Mouse (Mus musculus) limb, embryonic 11.5 days (tissue): ENCODE results near the gene Fam89a. TPM values are rescaled to one million over a fixed set of nuclear protein-coding genes. Genes with fewer than 3 reads are reported as not detected.

ENCODE experiments used
- ATAC-seq: fragments of 200-750 bp; cut with Nextera tagmentation; 2 replicates; pipeline ENCODE4 v1.8.0; 2017; ENCODE audit warnings: low read depth; ENCODE audit not compliant: insufficient number of reproducible peaks, low FRiP score, low TSS enrichment
- DNase-seq: peaks from one replicate; pipeline ENCODE4 v3.0.0-alpha.2; 2015; ENCODE audit warnings: low spot score
- H3K27ac ChIP-seq: fragments of 300-500 bp; sonication (generic); replicated peaks from 2 replicates; pipeline ENCODE4 v1.5.1; 2014; ENCODE audit warnings: low read depth, mild to moderate bottlenecking, low read length
- H3K27me3 ChIP-seq: fragments of 300-500 bp; sonication (generic); 2 replicates; pipeline ENCODE4 v1.6.1; 2014; ENCODE audit warnings: mild to moderate bottlenecking, low read length, mixed read lengths; ENCODE audit not compliant: control insufficient read depth, insufficient read depth
- H3K36me3 ChIP-seq: fragments of 300-500 bp; sonication (generic); 2 replicates; pipeline ENCODE4 v1.6.1; 2014; ENCODE audit warnings: mild to moderate bottlenecking, low read length, moderate library complexity, mixed read lengths; ENCODE audit not compliant: control insufficient read depth, insufficient read depth
- H3K4me1 ChIP-seq: fragments of 300-500 bp; sonication (generic); 2 replicates; pipeline ENCODE4 v1.6.1; 2014; ENCODE audit warnings: low read length, mixed read lengths; ENCODE audit not compliant: control insufficient read depth, insufficient read depth
- H3K4me2 ChIP-seq: fragments of 300-500 bp; sonication (generic); 2 replicates; pipeline ENCODE4 v1.6.1; 2014; ENCODE audit warnings: low read depth, mild to moderate bottlenecking, moderate library complexity; ENCODE audit not compliant: severe bottlenecking
- H3K4me3 ChIP-seq: fragments of 300-500 bp; sonication (generic); 2 replicates; pipeline ENCODE4 v1.5.1; 2014; ENCODE audit warnings: low read depth, low read length
- H3K9ac ChIP-seq: fragments of 300-500 bp; sonication (generic); 2 replicates; pipeline ENCODE4 v1.6.1; 2014; ENCODE audit warnings: mild to moderate bottlenecking, low read length
- H3K9me3 ChIP-seq: fragments of 300-500 bp; sonication (generic); 2 replicates; pipeline ENCODE4 v1.6.1; 2016; ENCODE audit warnings: low read length; ENCODE audit not compliant: control insufficient read depth
- WGBS: fragments of 180-500 bp; shearing (Covaris S2); extraction: QIAGEN DNeasy Blood & Tissue Kit; methylation state at CpG from one replicate; pipeline ENCODE4 v1.1.7; 2014; 5-methylcytosine and 5-hydroxymethylcytosine counted together
- polyA plus RNA-seq: library from polyadenylated mRNA; unstranded; fragments of >200 nt; fragmentation: Nextera tagmentation; extraction: Ambion mirVana; gene quantifications from 2 replicates; pipeline ENCODE4 v1.2.1, GENCODE M21; 2014

Fam89a gene
- polyA plus RNA-seq, 1 experiment from 2014 or later: 3.7 TPM

DNA sequence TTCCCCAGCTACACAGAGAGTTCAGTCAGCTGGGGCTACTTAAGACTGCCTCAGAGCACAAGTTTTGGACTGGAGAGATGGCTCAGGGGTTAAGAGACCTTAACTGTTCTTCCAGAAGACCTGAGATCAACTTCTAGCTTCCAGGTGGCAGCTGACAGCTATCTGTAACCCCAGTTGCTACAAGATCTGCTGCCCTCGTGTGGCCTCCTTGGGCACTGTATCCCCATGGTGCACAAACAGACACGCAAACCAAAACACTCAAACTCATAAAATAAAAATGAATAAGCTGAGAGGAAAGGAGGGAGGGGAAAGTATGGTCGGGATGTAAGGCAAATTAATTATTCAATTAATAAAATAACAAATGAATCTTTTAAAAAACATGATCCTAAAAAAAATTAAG is 6.9 kb upstream of the Fam89a start:
- 31% methylated on average over 3 of the region's 3 CpGs for WGBS
- H3K27ac ChIP-seq: no peak overlapping the region
- ATAC-seq: no peak
- no peak overlapping the region for H3K4me2 ChIP-seq
- H3K27me3 ChIP-seq: no peaks in the 10 kb centered on the region
- no peak overlapping the region for H3K4me3 ChIP-seq
- no peak overlapping the region for H3K9ac ChIP-seq
- H3K9me3 ChIP-seq: no peaks in the 10 kb centered on the region
- no peaks in the 10 kb centered on the region for H3K36me3 ChIP-seq
- DNase-seq: peak; percentile 43
- H3K4me1 ChIP-seq: no peaks in the 10 kb centered on the region

DNA sequence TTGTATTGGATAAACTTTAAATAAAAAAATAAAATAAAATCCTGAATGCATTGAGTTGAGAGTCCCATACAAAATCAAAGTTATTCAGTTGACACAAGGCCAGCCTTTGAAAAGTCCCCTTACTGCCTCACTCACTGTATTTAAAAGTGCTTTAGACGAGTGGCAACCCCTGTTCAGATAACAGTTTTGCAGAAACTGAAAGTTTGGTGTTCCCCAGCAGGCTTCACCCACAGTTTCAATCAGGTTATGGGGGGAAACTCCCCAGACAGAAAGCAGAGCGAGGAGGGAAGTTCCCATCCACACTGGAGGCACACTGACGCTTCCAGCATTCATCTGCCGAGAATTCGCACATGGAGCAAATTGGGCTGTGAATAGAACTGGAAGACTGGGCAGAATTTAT is 5.0 kb upstream of the Fam89a start:
- Histone ChIP-seq H3K4me2 (no peak overlapping the region), H3K4me3 (no peak overlapping the region), H3K27me3 (peaks cover 13% of the 10 kb centered on the region), H3K27ac (no peak overlapping the region), H3K9me3 (no peaks in the 10 kb centered on the region), H3K36me3 (no peaks in the 10 kb centered on the region), H3K4me1 (0 out of 2 replicates have a peak, but pooled peaks cover 3% of the 10 kb centered on the region), H3K9ac (no peak overlapping the region)
- ATAC-seq: no peak
- DNase-seq: no peak
- 72% methylated on average over 5 of the region's 5 CpGs for WGBS

DNA sequence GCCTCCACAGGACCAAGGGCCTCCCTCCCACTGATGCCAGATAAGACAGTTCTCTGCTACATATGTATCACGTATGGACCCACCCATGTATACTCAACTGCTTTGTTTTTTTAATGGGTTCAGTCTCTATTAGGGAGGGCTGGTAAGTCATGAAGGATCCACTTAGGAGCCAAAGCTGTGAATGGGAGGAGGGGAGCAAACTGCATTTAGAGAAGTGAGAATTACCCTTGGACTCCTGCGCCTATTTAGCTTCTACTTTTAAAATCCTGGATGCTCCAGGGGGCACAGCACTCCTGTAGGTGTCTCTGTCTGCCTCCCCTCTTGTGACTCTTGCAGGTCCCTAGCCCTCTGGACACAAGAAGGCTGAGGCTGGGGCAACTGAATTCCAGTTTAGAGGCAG is 4.5 kb upstream of the Fam89a start:
- DNase-seq (no peak), ATAC-seq (no peak)
- Histone ChIP-seq H3K4me3 (no peak overlapping the region), H3K9ac (no peak overlapping the region), H3K36me3 (no peaks in the 10 kb centered on the region), H3K27ac (no peak overlapping the region), H3K27me3 (peaks cover 17% of the 10 kb centered on the region), H3K4me2 (no peak overlapping the region), H3K9me3 (no peaks in the 10 kb centered on the region), H3K4me1 (0 out of 2 replicates have a peak, but pooled peaks cover 3% of the 10 kb centered on the region)
- 74% methylated on average over 2 of the region's 2 CpGs for WGBS

DNA sequence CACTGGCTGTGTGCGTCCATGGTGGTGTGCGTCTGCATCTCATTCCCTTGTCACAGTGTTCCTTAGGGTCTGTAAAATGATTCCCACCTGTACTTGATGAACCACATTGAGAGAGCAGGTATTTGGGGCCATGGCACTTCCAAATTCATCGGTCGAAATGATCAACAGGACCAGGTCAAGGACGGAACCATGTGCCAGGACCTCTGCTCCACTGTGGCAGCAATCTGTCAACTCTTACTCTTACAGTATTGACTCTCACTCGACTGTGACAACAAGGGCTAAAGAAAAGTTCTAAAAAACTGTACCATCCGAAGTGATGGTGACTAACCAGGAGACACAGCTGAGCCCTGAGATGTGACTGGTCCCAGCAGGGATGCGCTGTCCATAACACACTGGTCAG is 3.8 kb upstream of the Fam89a start:
- peaks cover 23% of the 10 kb centered on the region for H3K27me3 ChIP-seq
- H3K4me2 ChIP-seq: no peak overlapping the region
- no peaks in the 10 kb centered on the region for H3K9me3 ChIP-seq
- no peak overlapping the region for H3K4me3 ChIP-seq
- no peak for DNase-seq
- no peak overlapping the region for H3K9ac ChIP-seq
- WGBS: 86% methylated on average over 8 of the region's 8 CpGs
- 0 out of 2 replicates have a peak, but pooled peaks cover 3% of the 10 kb centered on the region for H3K4me1 ChIP-seq
- H3K36me3 ChIP-seq: no peaks in the 10 kb centered on the region
- H3K27ac ChIP-seq: no peak overlapping the region
- no peak for ATAC-seq

DNA sequence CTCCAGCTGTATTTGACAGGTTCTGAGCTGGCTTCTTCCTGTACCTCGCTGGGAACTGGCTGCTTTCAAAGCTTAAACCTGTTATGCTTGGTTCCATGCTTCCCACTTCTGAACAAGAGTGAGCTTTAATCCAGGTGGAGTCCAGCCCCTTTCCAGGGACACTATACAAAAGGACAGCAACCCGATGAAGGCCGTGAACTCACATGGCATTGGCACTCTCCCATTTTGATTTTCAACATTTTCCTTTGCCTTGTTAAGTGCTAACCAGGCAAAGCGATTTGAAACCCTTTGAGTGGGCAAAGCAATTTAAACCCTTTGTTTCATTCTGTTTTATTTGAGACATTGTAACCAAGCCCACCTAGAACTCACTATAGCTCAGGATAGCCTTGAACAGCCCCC is 3.2 kb upstream of the Fam89a start:
- Histone ChIP-seq H3K9me3 (no peaks in the 10 kb centered on the region), H3K4me2 (no peak overlapping the region), H3K27ac (no peak overlapping the region), H3K36me3 (no peaks in the 10 kb centered on the region), H3K27me3 (peaks cover 29% of the 10 kb centered on the region), H3K4me1 (0 out of 2 replicates have a peak, but pooled peaks cover 3% of the 10 kb centered on the region), H3K9ac (no peak overlapping the region), H3K4me3 (no peak overlapping the region)
- no peak for ATAC-seq
- WGBS: 54% methylated on average over 4 of the region's 4 CpGs
- DNase-seq: no peak

DNA sequence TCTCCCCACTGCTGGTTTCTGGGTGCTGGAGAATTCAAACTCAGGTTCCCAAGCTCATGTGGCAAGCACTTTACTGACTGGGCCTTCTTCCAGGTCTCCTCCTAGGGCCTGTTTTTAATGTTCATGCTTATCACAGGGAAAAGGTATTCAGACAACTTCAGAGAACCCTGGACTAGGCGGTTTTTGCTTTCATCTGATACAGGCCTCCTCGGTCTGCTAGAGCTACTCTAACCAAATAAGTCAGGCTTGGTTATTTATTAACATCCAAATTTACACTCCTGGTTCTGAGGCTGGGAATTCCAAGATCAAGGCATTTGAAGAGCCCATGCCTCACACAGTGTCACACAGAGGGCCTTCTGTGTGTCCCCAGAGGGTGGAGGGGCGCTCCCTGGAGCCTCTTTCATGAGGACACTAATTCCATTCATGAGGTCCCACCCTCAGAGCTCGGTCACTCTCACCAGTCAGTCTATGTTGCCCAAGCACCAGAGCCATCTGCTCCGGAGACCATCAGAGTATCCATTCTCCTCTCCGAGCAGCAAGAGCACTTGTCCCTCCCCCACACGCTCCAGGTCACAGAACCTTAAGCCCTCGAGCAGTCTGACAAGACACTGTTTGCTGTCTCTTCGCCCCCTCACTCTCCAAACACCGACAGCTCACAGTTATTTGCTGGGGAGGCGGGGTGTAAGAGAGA is 2.6 kb upstream of the Fam89a start:
- 22% methylated on average over 11 of the region's 11 CpGs for WGBS
- Histone ChIP-seq H3K36me3 (no peaks in the 10 kb centered on the region), H3K27me3 (peaks cover 31% of the 10 kb centered on the region), H3K4me1 (0 out of 2 replicates have a peak, but pooled peaks cover 3% of the 10 kb centered on the region), H3K4me2 (no peak overlapping the region), H3K9ac (no peak overlapping the region), H3K27ac (no peak overlapping the region), H3K4me3 (no peak overlapping the region), H3K9me3 (no peaks in the 10 kb centered on the region)
- no peak for DNase-seq
- no peak for ATAC-seq

DNA sequence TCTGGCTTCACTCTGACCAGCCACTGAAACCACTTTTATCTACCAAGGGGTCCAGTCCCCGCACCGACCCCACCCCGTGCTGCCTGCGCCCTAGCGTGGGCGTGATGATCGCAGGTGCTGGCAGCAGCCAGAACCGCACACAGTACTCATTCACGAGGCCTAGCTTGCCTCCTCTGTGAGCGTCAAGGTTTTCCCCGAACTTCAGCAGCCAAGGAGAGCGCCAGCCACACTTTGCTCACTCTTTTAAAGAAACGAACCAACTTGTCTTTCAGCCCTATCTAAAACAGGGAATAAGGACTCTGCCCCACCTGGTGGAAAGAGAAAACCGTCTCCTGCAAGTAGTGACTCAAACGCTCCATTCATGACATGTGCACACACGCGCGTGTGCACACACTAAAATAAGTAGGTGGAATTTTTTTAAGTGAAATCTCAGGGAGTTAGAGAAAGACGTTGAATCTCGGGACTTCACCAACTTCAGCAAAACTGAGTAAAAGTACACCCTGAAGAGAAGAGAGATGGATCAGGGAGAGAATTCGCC is 762 bp upstream of the Fam89a start:
- H3K27ac ChIP-seq: no peak overlapping the region
- no peak for ATAC-seq
- WGBS: 29% methylated on average over 21 of the region's 21 CpGs
- DNase-seq: no peak
- peaks cover 31% of the 10 kb centered on the region for H3K27me3 ChIP-seq
- no peak overlapping the region for H3K4me3 ChIP-seq
- H3K36me3 ChIP-seq: no peaks in the 10 kb centered on the region
- H3K9me3 ChIP-seq: no peaks in the 10 kb centered on the region
- H3K4me2 ChIP-seq: peak overlapping the region; percentile 72; the same call in 1 of the 2 replicates
- H3K4me1 ChIP-seq: 0 out of 2 replicates have a peak, but pooled peaks cover 3% of the 10 kb centered on the region
- H3K9ac ChIP-seq: no peak overlapping the region

DNA sequence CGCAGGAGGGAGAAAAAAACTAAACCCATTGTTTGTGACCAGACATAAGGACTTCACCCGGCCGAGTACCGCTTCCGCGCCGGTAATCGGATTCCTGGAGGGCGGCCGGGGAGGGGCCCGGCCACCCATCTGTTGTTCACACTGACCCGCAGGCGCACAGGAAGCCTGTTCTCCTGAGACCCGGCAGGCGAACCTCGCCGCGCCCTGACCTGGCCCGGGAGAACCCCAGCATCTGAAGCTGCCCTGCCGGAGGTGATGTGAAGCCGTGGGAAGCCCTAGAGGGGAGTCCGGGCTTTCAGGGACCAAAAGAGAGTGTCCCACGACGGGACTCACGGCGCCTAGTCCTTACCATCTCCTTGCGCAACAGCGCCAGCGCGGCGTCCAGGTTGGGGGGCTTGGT is 441 bp downstream of the Fam89a start:
- peak overlapping the region; percentile 72 for H3K4me2 ChIP-seq
- H3K9me3 ChIP-seq: no peaks in the 10 kb centered on the region
- H3K27me3 ChIP-seq: peaks cover 31% of the 10 kb centered on the region
- no peak overlapping the region for H3K27ac ChIP-seq
- H3K36me3 ChIP-seq: no peaks in the 10 kb centered on the region
- ATAC-seq (no peak), DNase-seq (peak; percentile 49)
- WGBS: 0% methylated on average over 31 of the region's 31 CpGs
- 0 out of 2 replicates have a peak, but pooled peaks cover 3% of the 10 kb centered on the region for H3K4me1 ChIP-seq
- H3K9ac ChIP-seq: peak overlapping the region; percentile 49
- peak overlapping the region; percentile 49 for H3K4me3 ChIP-seq
